In genomic region chr17:87611226-87612000, GRCm38 (mm10) we compare ENCODE assay signal across 22 mouse cellular contexts. TPM values are rescaled to one million over a fixed set of nuclear protein-coding genes. Genes with fewer than 3 reads are reported as not detected.
DNase-seq lines count a peak whose midpoint lies in the region; ATAC-seq and TF ChIP-seq lines count a peak whose summit lies in the region.
"Had no signal": no experiment of that assay in that cellular context is flagged by ENCODE, and none has a peak within 500 bp of the region (broad histone marks: within the 10 kb centered on the region; RNA-seq: fewer than 3 reads in every experiment).

No protein-coding gene starts in this region.

- no peak for DNase-seq in hindbrain, embryonic 10.5 days (ENCODE audit: low spot score)
- no peak for DNase-seq in stomach, postnatal 0 days (ENCODE audit: low spot score)
- no peak for DNase-seq in kidney, postnatal 10 days
- no peak for DNase-seq in adrenal gland, postnatal 25 days
- DNase-seq: adrenal gland, postnatal 10 days; cerebellum, adult 11-12 months; cerebellum, postnatal 14 days; gastrocnemius, postnatal 14 days; heart, postnatal 14 days; kidney, adult 11 months; kidney, postnatal 25 days; lung, postnatal 36 days; midbrain, embryonic 14.5 days; right cerebral cortex, postnatal 14 days had no signal

- 79% methylated on average over 14 of the region's 14 CpGs for WGBS in hindbrain, embryonic 10.5 days
- 72% methylated on average over 14 of the region's 14 CpGs for WGBS in hindbrain, embryonic 13.5 days
- WGBS in stomach, embryonic 16.5 days: 66% methylated on average over 14 of the region's 14 CpGs
- 63% methylated on average over 14 of the region's 14 CpGs for WGBS in stomach, postnatal 0 days
- 48% methylated on average over 14 of the region's 14 CpGs for WGBS in intestine, embryonic 15.5 days

- no peak for TF ChIP-seq CTCF in stomach, postnatal 0 days (IDR thresholded peaks at IDR 0.05; ENCODE audit: low read depth)

- no peak overlapping the region for H3K4me3 ChIP-seq in hindbrain, embryonic 10.5 days
- no peak overlapping the region for H3K4me3 ChIP-seq in hindbrain, embryonic 13.5 days
- no peak overlapping the region for H3K4me3 ChIP-seq in stomach, embryonic 16.5 days (replicated peaks; ENCODE audit: low read length)
- H3K4me3 ChIP-seq in stomach, postnatal 0 days (ENCODE audit: low read depth, low read length): no peak overlapping the region
- H3K4me3 ChIP-seq in intestine, embryonic 15.5 days (replicated peaks): no peak overlapping the region
- H3K4me3 ChIP-seq: embryonic facial prominence, embryonic 15.5 days; forebrain, embryonic 12.5 days; limb, embryonic 12.5 days; megakaryocyte, embryonic 14.5 days had no signal

- ATAC-seq in hindbrain, embryonic 13.5 days (ENCODE audit: low FRiP score): no peak
- no peak for ATAC-seq in stomach, embryonic 16.5 days (ENCODE audit: insufficient read depth, low FRiP score)
- ATAC-seq in stomach, postnatal 0 days (ENCODE audit: low FRiP score, low TSS enrichment): no peak
- peak; percentile 60 for ATAC-seq in intestine, embryonic 15.5 days

- H3K4me2 ChIP-seq in hindbrain, embryonic 13.5 days: no peak overlapping the region
- no peak overlapping the region for H3K4me2 ChIP-seq in stomach, embryonic 16.5 days (ENCODE audit: low read depth, low read length)
- no peak overlapping the region for H3K4me2 ChIP-seq in stomach, postnatal 0 days (replicated peaks; ENCODE audit: low read depth)
- H3K4me2 ChIP-seq in intestine, embryonic 15.5 days (replicated peaks): no peak overlapping the region
- H3K4me2 ChIP-seq: embryonic facial prominence, embryonic 15.5 days had no signal

- H3K9ac ChIP-seq in hindbrain, embryonic 13.5 days: no peak overlapping the region
- no peak overlapping the region for H3K9ac ChIP-seq in stomach, embryonic 16.5 days (ENCODE audit: low read length)
- no peak overlapping the region for H3K9ac ChIP-seq in stomach, postnatal 0 days (ENCODE audit: low read length)
- H3K9ac ChIP-seq in intestine, embryonic 15.5 days: no peak overlapping the region
- H3K9ac ChIP-seq: embryonic facial prominence, embryonic 15.5 days; forebrain, embryonic 12.5 days; limb, embryonic 12.5 days had no signal

- H3K27me3 ChIP-seq in hindbrain, embryonic 10.5 days (ENCODE audit: insufficient read depth, poor library complexity, severe bottlenecking): no peaks in the 10 kb centered on the region; the same call in 1 of the 2 replicates
- no peaks in the 10 kb centered on the region for H3K27me3 ChIP-seq in hindbrain, embryonic 13.5 days
- H3K27me3 ChIP-seq in stomach, embryonic 16.5 days (ENCODE audit: control insufficient read depth, insufficient read depth, low read length): no peaks in the 10 kb centered on the region
- H3K27me3 ChIP-seq in stomach, postnatal 0 days (ENCODE audit: control insufficient read depth, insufficient read depth, low read length): no peaks in the 10 kb centered on the region
- H3K27me3 ChIP-seq in intestine, embryonic 15.5 days (replicated peaks): no peaks in the 10 kb centered on the region
- H3K27me3 ChIP-seq: embryonic facial prominence, embryonic 15.5 days; forebrain, embryonic 12.5 days had no signal

- H3K4me1 ChIP-seq in hindbrain, embryonic 10.5 days (replicated peaks): peaks cover 33% of the 10 kb centered on the region
- H3K4me1 ChIP-seq in hindbrain, embryonic 13.5 days (replicated peaks): peaks cover 27% of the 10 kb centered on the region
- peaks cover 18% of the 10 kb centered on the region for H3K4me1 ChIP-seq in stomach, embryonic 16.5 days (ENCODE audit: control insufficient read depth, insufficient read depth, low read length)
- H3K4me1 ChIP-seq in stomach, postnatal 0 days (replicated peaks; ENCODE audit: control insufficient read depth, insufficient read depth): peaks cover 4% of the 10 kb centered on the region; the same call in 1 of the 2 replicates
- H3K4me1 ChIP-seq in intestine, embryonic 15.5 days (replicated peaks): peaks cover 16% of the 10 kb centered on the region

- no peaks in the 10 kb centered on the region for H3K36me3 ChIP-seq in hindbrain, embryonic 10.5 days
- no peaks in the 10 kb centered on the region for H3K36me3 ChIP-seq in hindbrain, embryonic 13.5 days
- no peaks in the 10 kb centered on the region for H3K36me3 ChIP-seq in stomach, embryonic 16.5 days (ENCODE audit: control insufficient read depth, insufficient read depth, low read length)
- no peaks in the 10 kb centered on the region for H3K36me3 ChIP-seq in stomach, postnatal 0 days (ENCODE audit: control insufficient read depth, insufficient read depth, low read length)
- no peaks in the 10 kb centered on the region for H3K36me3 ChIP-seq in intestine, embryonic 15.5 days
- H3K36me3 ChIP-seq: embryonic facial prominence, embryonic 15.5 days; forebrain, embryonic 12.5 days; limb, embryonic 12.5 days had no signal

- H3K27ac ChIP-seq in hindbrain, embryonic 10.5 days: 0 out of 2 replicates have a peak overlapping the region, but pooled peaks have one; percentile 18
- no peak overlapping the region; the same call in 1 of the 2 replicates for H3K27ac ChIP-seq in hindbrain, embryonic 13.5 days
- H3K27ac ChIP-seq in stomach, embryonic 16.5 days (ENCODE audit: low read length): 0 out of 2 replicates have a peak overlapping the region, but pooled peaks have one; percentile 15
- H3K27ac ChIP-seq in stomach, postnatal 0 days (replicated peaks): no peak overlapping the region
- H3K27ac ChIP-seq in intestine, embryonic 15.5 days: peak overlapping the region; percentile 92; the same call in 1 of the 2 replicates

- H3K9me3 ChIP-seq in hindbrain, embryonic 10.5 days: no peaks in the 10 kb centered on the region
- H3K9me3 ChIP-seq in hindbrain, embryonic 13.5 days: no peaks in the 10 kb centered on the region
- no peaks in the 10 kb centered on the region for H3K9me3 ChIP-seq in stomach, embryonic 16.5 days (replicated peaks; ENCODE audit: control insufficient read depth, low read length)
- H3K9me3 ChIP-seq in stomach, postnatal 0 days (ENCODE audit: control insufficient read depth, low read length): no peaks in the 10 kb centered on the region
- no peaks in the 10 kb centered on the region for H3K9me3 ChIP-seq in intestine, embryonic 15.5 days
- H3K9me3 ChIP-seq: embryonic facial prominence, embryonic 15.5 days; forebrain, embryonic 12.5 days; limb, embryonic 12.5 days; megakaryocyte, embryonic 14.5 days had no signal

- no peak for TF ChIP-seq EP300 in stomach, postnatal 0 days (optimal IDR thresholded peaks at IDR 0.05)

RNA-seq across cellular contexts. Expression of gene Epcam, which starts 24.4 kb away (rescaled TPM):
- polyA plus RNA-seq in hindbrain, embryonic 10.5 days (2016; fragmentation: Nextera tagmentation; extraction: Ambion mirVana): 20.9 and 48.1 TPM in 2 replicates
- 3.5 and 4.4 TPM in 2 replicates for polyA plus RNA-seq in hindbrain, embryonic 13.5 days (2015; fragmentation: Nextera tagmentation; extraction: Ambion mirVana)
- 402 and 444 TPM in 2 replicates for polyA plus RNA-seq in stomach, embryonic 16.5 days (2015; fragmentation: Nextera tagmentation; extraction: Ambion mirVana)
- polyA plus RNA-seq in stomach, postnatal 0 days (2015; fragmentation: Nextera tagmentation; extraction: Ambion mirVana): 308 and 316 TPM in 2 replicates
- polyA plus RNA-seq in intestine, embryonic 15.5 days (2015; fragmentation: Nextera tagmentation; extraction: Ambion mirVana): 958 and 974 TPM in 2 replicates
- total RNA-seq in adrenal gland, postnatal 25 days (2021): not detected in 2 replicates
- total RNA-seq: left cerebral cortex, adult 18-20 months had no signal

Comparison
In these comparisons a context has a peak if more than half of its experiments do, and no peak if none do; other contexts are left out.
1. H3K27ac ChIP-seq: peak in hindbrain, embryonic 10.5 days (single experiment), stomach, embryonic 16.5 days (single experiment) and intestine, embryonic 15.5 days (single experiment); none in hindbrain, embryonic 13.5 days (single experiment) and stomach, postnatal 0 days (single experiment).